Mouse (Mus musculus) hindbrain, embryonic 15.5 days (tissue): ENCODE measurements around the gene L2hgdh. TPM values are rescaled to one million over a fixed set of nuclear protein-coding genes. Genes with fewer than 3 reads are reported as not detected.

Experiments
- ATAC-seq: fragments of 200-750 bp; cut with Nextera tagmentation; 2 replicates; pipeline ENCODE4 v1.8.0; 2017; ENCODE audit warnings: low read depth, moderate number of reproducible peaks, moderate TSS enrichment; ENCODE audit not compliant: low FRiP score
- H3K27ac ChIP-seq: fragments of 300-500 bp; sonication (generic); replicated peaks from 2 replicates; pipeline ENCODE4 v1.5.1; 2015; ENCODE audit warnings: mild to moderate bottlenecking, inconsistent platforms
- H3K27me3 ChIP-seq: fragments of 300-500 bp; sonication (generic); 2 replicates; pipeline ENCODE4 v1.6.1; 2015; ENCODE audit warnings: control low read depth, inconsistent platforms
- H3K36me3 ChIP-seq: fragments of 300-500 bp; sonication (generic); 2 replicates; pipeline ENCODE4 v1.6.1; 2015; ENCODE audit warnings: control low read depth, inconsistent platforms
- H3K4me1 ChIP-seq: fragments of 300-500 bp; sonication (generic); replicated peaks from 2 replicates; pipeline ENCODE4 v1.6.1; 2015; ENCODE audit warnings: control low read depth, inconsistent platforms
- H3K4me2 ChIP-seq: fragments of 300-500 bp; sonication (generic); 2 replicates; pipeline ENCODE4 v1.6.1; 2015; ENCODE audit warnings: moderate library complexity, mild to moderate bottlenecking, inconsistent platforms
- H3K4me3 ChIP-seq: fragments of 300-500 bp; sonication (generic); 2 replicates; pipeline ENCODE4 v1.5.1; 2015; ENCODE audit warnings: mild to moderate bottlenecking, inconsistent platforms
- H3K9ac ChIP-seq: fragments of 300-500 bp; sonication (generic); 2 replicates; pipeline ENCODE4 v1.6.1; 2015; ENCODE audit warnings: inconsistent platforms
- H3K9me3 ChIP-seq: fragments of 300-500 bp; sonication (generic); 2 replicates; pipeline ENCODE4 v1.6.1; 2016; ENCODE audit warnings: control low read depth, inconsistent platforms
- WGBS: fragments of 180-500 bp; shearing (Covaris S2); methylation state at CpG from one replicate; pipeline ENCODE4 v1.1.7; 2015; 5-methylcytosine and 5-hydroxymethylcytosine counted together
- polyA plus RNA-seq: library from polyadenylated mRNA; unstranded; fragments of >200 nt; fragmentation: Nextera tagmentation; extraction: Ambion mirVana; gene quantifications from 2 replicates; pipeline ENCODE4 v1.2.1, GENCODE M21; 2015

Gene L2hgdh
- polyA plus RNA-seq, 1 experiment from 2014 or later: 12.5 TPM

DNA sequence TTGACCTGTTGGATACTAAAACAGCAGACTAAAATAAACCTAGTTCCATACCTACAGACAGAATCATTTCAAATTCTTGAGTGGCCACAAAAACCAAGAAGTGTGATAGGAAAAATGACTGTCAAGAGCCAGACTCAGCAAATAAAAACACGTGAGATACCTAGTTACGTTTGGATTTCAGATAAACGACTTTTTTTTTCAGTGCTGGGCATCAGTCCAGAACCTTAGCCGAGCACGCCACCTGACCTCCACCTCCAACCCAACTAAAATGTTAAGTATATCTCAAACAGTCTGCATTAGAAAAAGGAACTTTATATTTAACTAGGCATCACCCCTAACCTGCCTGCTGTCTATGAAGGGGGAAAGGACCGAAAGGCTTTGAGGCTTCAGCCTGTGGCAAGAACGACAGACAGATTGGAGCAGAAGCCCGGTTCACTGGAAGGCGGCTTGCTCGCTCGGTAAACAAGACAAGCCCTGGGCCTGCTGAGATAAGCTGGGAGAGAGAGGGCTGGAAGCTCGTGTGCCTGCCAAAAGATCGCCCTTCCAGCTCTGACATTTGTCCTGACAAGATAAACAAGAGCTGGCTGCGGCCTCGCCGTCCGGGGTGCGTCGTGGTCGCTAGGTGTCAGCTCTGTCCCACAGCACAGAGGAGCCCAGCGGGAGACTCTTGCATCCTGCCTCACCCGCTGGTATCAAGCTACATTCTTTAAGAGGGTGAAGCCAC, 32.9 kb upstream of the L2hgdh start:
- H3K9ac ChIP-seq: peak overlapping the region; percentile 20; the same call in 1 of the 2 replicates
- H3K4me2 ChIP-seq: peak overlapping the region; percentile 54
- peak overlapping the region; percentile 23; the same call in 1 of the 2 replicates for H3K27ac ChIP-seq

DNA sequence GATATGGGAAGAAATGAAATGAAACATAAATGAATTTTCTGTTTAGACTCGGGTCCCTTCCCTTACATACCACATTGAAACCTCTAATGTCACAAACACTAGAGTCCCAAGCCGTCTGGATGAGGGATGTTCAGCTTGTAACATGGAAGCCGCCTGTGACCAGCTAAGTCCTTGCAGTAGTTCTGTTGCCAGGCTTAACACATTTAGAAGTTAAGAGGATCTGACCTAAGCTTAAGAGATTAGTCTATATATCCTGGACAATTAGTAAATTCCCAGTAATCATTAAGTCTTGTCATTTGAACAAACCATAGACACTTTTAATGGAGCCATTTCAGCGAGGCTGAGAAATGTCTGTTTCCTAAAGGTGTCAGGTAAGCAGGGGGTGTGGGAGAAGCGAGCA, 31.3 kb upstream of the L2hgdh start:
- Histone ChIP-seq H3K9me3 (no peaks in the 10 kb centered on the region), H3K27me3 (no peaks in the 10 kb centered on the region), H3K4me3 (no peak overlapping the region), H3K27ac (no peak overlapping the region), H3K36me3 (no peaks in the 10 kb centered on the region), H3K4me1 (peaks cover 16% of the 10 kb centered on the region), H3K9ac (no peak overlapping the region), H3K4me2 (no peak overlapping the region)
- no peak for ATAC-seq
- 85% methylated on average over 5 of the region's 5 CpGs for WGBS

More for the DNA sequence above, 32.9 kb upstream of the L2hgdh start:
- 11% methylated on average over 22 of the region's 22 CpGs for WGBS
- Histone ChIP-seq H3K27me3 (no peaks in the 10 kb centered on the region), H3K9me3 (no peaks in the 10 kb centered on the region), H3K36me3 (no peaks in the 10 kb centered on the region), H3K4me1 (peaks cover 16% of the 10 kb centered on the region), H3K4me3 (peak overlapping the region; percentile 10; the same call in 1 of the 2 replicates)
- ATAC-seq: peak; percentile 87

- no peak overlapping the region for H3K4me2 ChIP-seq
- no peaks in the 10 kb centered on the region for H3K27me3 ChIP-seq
- H3K36me3 ChIP-seq: no peaks in the 10 kb centered on the region
- WGBS: 87% methylated on average over 5 of the region's 5 CpGs
- no peaks in the 10 kb centered on the region for H3K9me3 ChIP-seq
- peaks cover 15% of the 10 kb centered on the region for H3K4me1 ChIP-seq
- no peak for ATAC-seq
- H3K4me3 ChIP-seq: no peak overlapping the region
- H3K27ac ChIP-seq: no peak overlapping the region
- no peak overlapping the region for H3K9ac ChIP-seq
These were observed 29.3 kb upstream of the L2hgdh start for GRCm38 (mm10) chr12:69753936-69754335.

GRCm38 (mm10) chr12:69751864-69752341, 27.2 kb upstream of the L2hgdh start:
- no peaks in the 10 kb centered on the region for H3K36me3 ChIP-seq
- no peak overlapping the region for H3K27ac ChIP-seq
- no peaks in the 10 kb centered on the region for H3K4me1 ChIP-seq
- no peak overlapping the region for H3K4me2 ChIP-seq
- no peak overlapping the region for H3K9ac ChIP-seq
- no peaks in the 10 kb centered on the region for H3K27me3 ChIP-seq
- 40% methylated on average over 10 of the region's 10 CpGs for WGBS
- ATAC-seq: peak; percentile 34; the same call in 1 of the 2 replicates
- H3K9me3 ChIP-seq: no peaks in the 10 kb centered on the region
- no peak overlapping the region for H3K4me3 ChIP-seq

GRCm38 (mm10) chr12:69744138-69744537, 19.5 kb upstream of the L2hgdh start:
- H3K4me1 ChIP-seq: no peaks in the 10 kb centered on the region
- H3K27me3 ChIP-seq: no peaks in the 10 kb centered on the region
- ATAC-seq: no peak
- H3K4me3 ChIP-seq: no peak overlapping the region
- no peak overlapping the region for H3K4me2 ChIP-seq
- no peak overlapping the region for H3K9ac ChIP-seq
- no peaks in the 10 kb centered on the region for H3K9me3 ChIP-seq
- H3K27ac ChIP-seq: no peak overlapping the region; the same call in 1 of the 2 replicates
- 93% methylated on average over 5 of the region's 5 CpGs for WGBS
- 0 out of 2 replicates have a peak, but pooled peaks cover 2% of the 10 kb centered on the region for H3K36me3 ChIP-seq

- Histone ChIP-seq H3K4me2 (no peak overlapping the region), H3K27me3 (no peaks in the 10 kb centered on the region), H3K36me3 (0 out of 2 replicates have a peak, but pooled peaks cover 2% of the 10 kb centered on the region), H3K4me3 (no peak overlapping the region), H3K9ac (no peak overlapping the region), H3K4me1 (no peaks in the 10 kb centered on the region), H3K9me3 (no peaks in the 10 kb centered on the region), H3K27ac (no peak overlapping the region)
- no peak for ATAC-seq
- WGBS: 90% methylated on average over 5 of the region's 5 CpGs
These were observed 17.3 kb upstream of the L2hgdh start for GRCm38 (mm10) chr12:69741965-69742364.

DNA sequence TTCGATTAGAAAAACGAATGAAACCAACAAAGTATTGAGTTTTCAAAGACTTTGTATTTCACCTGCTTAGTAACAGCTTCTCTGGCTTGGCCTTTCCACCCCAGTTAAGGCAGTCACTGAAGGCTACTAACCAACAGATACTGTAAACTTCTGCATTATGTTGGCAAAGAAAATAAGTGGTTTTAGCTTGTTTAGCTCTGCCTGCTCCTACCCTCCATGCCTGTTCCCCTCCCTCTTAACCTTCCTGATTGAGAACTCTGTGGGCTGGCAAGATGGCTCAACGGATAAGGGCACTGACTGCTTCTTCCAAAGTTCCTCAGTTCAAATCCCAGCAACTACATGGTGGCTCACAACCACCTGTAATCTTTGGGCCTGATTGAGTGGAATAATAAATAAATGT, 9.2 kb upstream of the L2hgdh start:
- no peak overlapping the region for H3K27ac ChIP-seq
- 87% methylated on average over 3 of the region's 3 CpGs for WGBS
- no peak for ATAC-seq

DNA sequence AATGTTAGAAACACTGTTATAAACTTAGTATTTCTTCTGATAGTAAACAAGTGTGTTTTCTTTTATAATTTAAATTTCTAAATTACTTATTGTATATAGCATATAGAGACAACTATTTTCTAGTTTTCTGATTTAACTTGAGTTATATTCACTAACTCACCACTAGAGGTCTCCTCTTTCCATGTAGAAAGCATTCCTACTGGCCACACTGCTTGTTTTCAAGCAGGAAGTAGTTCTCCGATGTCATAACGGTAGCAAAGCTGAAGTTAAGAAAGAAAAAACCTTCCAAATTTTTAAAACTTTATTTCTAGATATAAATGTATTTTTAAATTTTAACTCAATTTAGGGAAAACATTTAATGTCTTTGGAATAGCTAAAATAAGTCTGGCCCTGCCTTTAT, 8.8 kb upstream of the L2hgdh start:
- H3K27ac ChIP-seq: no peak overlapping the region
- no peaks in the 10 kb centered on the region for H3K27me3 ChIP-seq
- no peak overlapping the region for H3K4me2 ChIP-seq
- H3K36me3 ChIP-seq: no peaks in the 10 kb centered on the region
- no peak for ATAC-seq
- no peak overlapping the region for H3K4me3 ChIP-seq
- H3K9ac ChIP-seq: no peak overlapping the region
- whole genome bisulfite sequencing: 4% methylated on average over 2 of the region's 2 CpGs
- no peaks in the 10 kb centered on the region for H3K9me3 ChIP-seq
- H3K4me1 ChIP-seq: no peaks in the 10 kb centered on the region

More for the DNA sequence above, 9.2 kb upstream of the L2hgdh start:
- H3K9ac ChIP-seq: no peak overlapping the region
- H3K4me3 ChIP-seq: no peak overlapping the region
- H3K4me1 ChIP-seq: no peaks in the 10 kb centered on the region
- H3K27me3 ChIP-seq: no peaks in the 10 kb centered on the region
- H3K4me2 ChIP-seq: no peak overlapping the region
- H3K9me3 ChIP-seq: no peaks in the 10 kb centered on the region
- H3K36me3 ChIP-seq: no peaks in the 10 kb centered on the region

DNA sequence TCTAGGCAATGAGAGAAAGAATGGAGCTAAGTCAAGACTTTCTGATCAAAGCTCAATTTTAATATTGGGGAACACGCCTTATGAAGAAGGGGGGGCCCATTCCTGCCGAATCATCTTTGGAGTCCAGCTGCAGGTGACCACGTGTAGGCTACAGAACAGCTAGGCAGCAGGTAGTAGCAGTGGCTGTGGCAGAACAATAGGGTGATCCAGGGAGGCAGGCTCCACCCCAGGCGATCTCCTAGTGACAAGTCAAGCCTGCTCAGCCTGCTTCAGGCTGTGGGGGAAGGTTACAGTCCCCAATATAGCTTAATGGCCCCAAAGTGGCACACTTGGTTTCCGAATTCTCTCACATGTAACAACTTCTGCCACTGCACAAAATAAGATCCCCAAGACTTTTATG, 7.5 kb upstream of the L2hgdh start:
- Histone ChIP-seq H3K4me2 (no peak overlapping the region), H3K4me1 (no peaks in the 10 kb centered on the region), H3K4me3 (no peak overlapping the region), H3K9me3 (no peaks in the 10 kb centered on the region), H3K27me3 (no peaks in the 10 kb centered on the region), H3K36me3 (no peaks in the 10 kb centered on the region), H3K27ac (no peak overlapping the region), H3K9ac (no peak overlapping the region)
- no peak for ATAC-seq
- 44% methylated on average over 5 of the region's 5 CpGs for WGBS

DNA sequence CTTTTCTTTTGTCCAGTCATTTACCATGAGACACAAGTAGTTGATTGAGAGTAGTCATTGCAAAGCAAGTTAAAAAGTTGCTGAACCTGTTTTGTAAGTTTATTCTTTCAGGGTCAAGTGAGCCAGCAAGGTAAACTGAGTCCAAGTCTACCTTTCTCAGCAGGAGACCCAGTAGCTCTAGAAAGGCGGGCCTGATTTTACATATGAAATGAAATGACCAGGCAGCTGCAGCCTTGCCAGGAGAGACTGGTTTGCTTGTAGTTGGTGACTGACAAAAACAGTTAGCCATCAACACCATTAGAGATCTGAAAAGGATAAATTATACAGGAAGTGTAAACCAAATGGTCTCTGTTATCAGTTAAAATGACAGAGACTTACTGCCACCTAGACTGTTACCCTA, 5.6 kb upstream of the L2hgdh start:
- 71% methylated on average over 1 of the region's 1 CpGs for WGBS
- Histone ChIP-seq H3K4me3 (no peak overlapping the region), H3K4me1 (peaks cover 5% of the 10 kb centered on the region), H3K4me2 (no peak overlapping the region), H3K27me3 (no peaks in the 10 kb centered on the region), H3K9me3 (no peaks in the 10 kb centered on the region), H3K27ac (no peak overlapping the region), H3K36me3 (no peaks in the 10 kb centered on the region), H3K9ac (no peak overlapping the region)
- no peak for ATAC-seq

GRCm38 (mm10) chr12:69729246-69729645, 4.6 kb upstream of the L2hgdh start:
- Histone ChIP-seq H3K4me1 (peaks cover 6% of the 10 kb centered on the region), H3K27ac (no peak overlapping the region), H3K27me3 (no peaks in the 10 kb centered on the region), H3K9me3 (no peaks in the 10 kb centered on the region), H3K4me3 (no peak overlapping the region), H3K4me2 (no peak overlapping the region), H3K9ac (no peak overlapping the region), H3K36me3 (no peaks in the 10 kb centered on the region)
- no peak for ATAC-seq
- 86% methylated on average over 1 of the region's 1 CpGs for WGBS

- H3K9me3 ChIP-seq: peaks cover under 1% of the 10 kb centered on the region; the same call in 1 of the 2 replicates
- peaks cover 17% of the 10 kb centered on the region for H3K4me1 ChIP-seq
- H3K36me3 ChIP-seq: peaks cover 18% of the 10 kb centered on the region
- peak overlapping the region; percentile 55 for H3K4me3 ChIP-seq
- ATAC-seq: peak; percentile 25
- no peaks in the 10 kb centered on the region for H3K27me3 ChIP-seq
- H3K27ac ChIP-seq: no peak overlapping the region
- H3K9ac ChIP-seq: peak overlapping the region; percentile 54
- peak overlapping the region; percentile 64 for H3K4me2 ChIP-seq
- WGBS: 2% methylated on average over 24 of the region's 24 CpGs
These were observed 509 bp downstream of the L2hgdh start for GRCm38 (mm10) chr12:69724018-69724710.
